Mouse (Mus musculus) testis, postnatal 14 days (tissue): ENCODE measurements around the gene Kdf1.
"Not testable (repeated sequence)": the region's sequence is repeated elsewhere in the genome, so short reads cannot be mapped to it uniquely, and the experiment has no call there.

ENCODE experiments used
- DNase-seq: peaks from one replicate; pipeline ENCODE4 v3.0.0; 2021; ENCODE audit warnings: low spot score

Kdf1 gene

GRCm38 (mm10) chr4:133496738-133497445 lies 21.9 kb upstream of the Kdf1 start:
- peak; percentile 62 for DNase-seq

- no peak for DNase-seq
These were observed 21.2 kb upstream of the Kdf1 start for GRCm38 (mm10) chr4:133497461-133498159.

GRCm38 (mm10) chr4:133498160-133498724 lies 20.5 kb upstream of the Kdf1 start, which contains the start of gene Trnp1:
Gene Trnp1, minus strand, starts transcription at chr4:133498550.
- DNase-seq: peak; percentile 83

- no peak for DNase-seq
These were observed 17.2 kb upstream of the Kdf1 start for GRCm38 (mm10) chr4:133501514-133501913.

GRCm38 (mm10) chr4:133504300-133504699 lies 14.5 kb upstream of the Kdf1 start:
- no peak for DNase-seq

- no peak for DNase-seq
These were observed 13.8 kb upstream of the Kdf1 start for GRCm38 (mm10) chr4:133504755-133505485.

GRCm38 (mm10) chr4:133506573-133506972 lies 12.2 kb upstream of the Kdf1 start:
- no peak for DNase-seq

- no peak for DNase-seq
These were observed 9.8 kb upstream of the Kdf1 start for GRCm38 (mm10) chr4:133508990-133509389.

GRCm38 (mm10) chr4:133511050-133511449 lies 7.7 kb upstream of the Kdf1 start:
- DNase-seq: no peak

GRCm38 (mm10) chr4:133512511-133512910 lies 6.3 kb upstream of the Kdf1 start:
- DNase-seq: not testable (repeated sequence)

GRCm38 (mm10) chr4:133512972-133513371 lies 5.8 kb upstream of the Kdf1 start:
- peak; percentile 54 for DNase-seq

GRCm38 (mm10) chr4:133519369-133519665 lies 554 bp downstream of the Kdf1 start:
- DNase-seq: no peak

GRCm38 (mm10) chr4:133521502-133521901 lies 2.7 kb downstream of the Kdf1 start:
- DNase-seq: no peak

- DNase-seq: no peak
These were observed 9.0 kb downstream of the Kdf1 start for GRCm38 (mm10) chr4:133527788-133528187.

- DNase-seq: no peak
These were observed 14.0 kb downstream of the Kdf1 start for GRCm38 (mm10) chr4:133532777-133533176.

- DNase-seq: no peak
These were observed 17.3 kb downstream of the Kdf1 start for GRCm38 (mm10) chr4:133536081-133536480.

GRCm38 (mm10) chr4:133536652-133537051 lies 17.9 kb downstream of the Kdf1 start:
- DNase-seq: no peak

GRCm38 (mm10) chr4:133545272-133546231 lies 26.8 kb downstream of the Kdf1 start, which contains the start of gene Nudc:
Gene Nudc, minus strand, starts transcription at chr4:133545996.
- DNase-seq: peak; percentile 96

- no peak for DNase-seq
These were observed 33.3 kb downstream of the Kdf1 start for GRCm38 (mm10) chr4:133552029-133552428.

- no peak for DNase-seq
These were observed 34.1 kb downstream of the Kdf1 start, which contains the start of gene Nr0b2 for GRCm38 (mm10) chr4:133552768-133553447. Gene Nr0b2, plus strand, starts transcription at chr4:133553376.
